Mouse (Mus musculus): ENCODE measurements around the gene Cd207.
"Not testable (repeated sequence)": the region's sequence is repeated elsewhere in the genome, so short reads cannot be mapped to it uniquely, and the experiment has no call there.

Cd207 gene

GRCm38 (mm10) chr6:83697932-83698331, 20.3 kb upstream of the Cd207 start:
- DNase-seq (ENCODE audit: low read depth, low spot score), result no peak

DNA sequence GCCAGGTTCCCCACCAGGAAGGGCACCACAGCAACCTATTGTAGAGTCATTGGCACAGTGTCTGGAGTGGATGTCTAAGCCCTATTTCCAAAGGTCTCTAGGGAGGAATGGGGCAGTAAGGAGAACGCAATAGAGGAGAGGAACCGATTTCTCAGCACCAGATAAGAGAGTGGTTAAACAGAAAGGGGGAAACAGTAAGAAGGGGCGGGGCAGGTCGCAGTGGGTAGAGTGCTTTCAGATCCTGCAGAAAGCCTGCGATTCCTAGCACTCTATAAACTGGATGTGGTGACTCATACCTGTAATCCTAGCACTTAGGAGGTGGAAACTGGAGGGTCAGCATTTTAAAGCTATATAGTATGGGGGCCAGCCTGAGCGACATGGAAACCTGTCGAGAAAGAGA, 19.0 kb upstream of the Cd207 start:
- DNase-seq (ENCODE audit: low read depth, low spot score), result no peak

DNA sequence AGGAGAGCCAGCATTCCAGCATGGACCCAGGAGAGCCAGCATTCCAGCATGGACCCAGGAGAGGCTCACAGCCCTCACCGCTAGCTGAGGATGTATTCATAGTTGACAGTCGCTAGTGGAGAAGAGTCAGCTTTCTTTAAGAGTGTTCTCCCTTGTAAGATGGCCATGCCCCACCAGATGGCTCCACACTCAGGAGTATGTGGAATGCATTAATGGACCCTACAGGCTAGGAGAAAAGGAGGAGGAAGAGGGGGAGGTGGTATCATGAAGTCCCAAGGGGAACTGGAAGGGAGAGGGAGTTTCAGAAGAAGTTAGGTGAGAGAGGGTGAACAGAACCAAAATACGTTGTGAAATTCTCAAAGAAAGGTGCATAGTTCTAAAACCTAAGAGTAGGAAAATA, 18.1 kb upstream of the Cd207 start:
- DNase-seq (ENCODE audit: low read depth, low spot score), result no peak

- DNase-seq (ENCODE audit: low read depth, low spot score), result no peak
Measured at GRCm38 (mm10) chr6:83693835-83694234, 16.2 kb upstream of the Cd207 start.

GRCm38 (mm10) chr6:83692962-83693361, 15.3 kb upstream of the Cd207 start:
- no peak for DNase-seq (ENCODE audit: low read depth, low spot score)

DNA sequence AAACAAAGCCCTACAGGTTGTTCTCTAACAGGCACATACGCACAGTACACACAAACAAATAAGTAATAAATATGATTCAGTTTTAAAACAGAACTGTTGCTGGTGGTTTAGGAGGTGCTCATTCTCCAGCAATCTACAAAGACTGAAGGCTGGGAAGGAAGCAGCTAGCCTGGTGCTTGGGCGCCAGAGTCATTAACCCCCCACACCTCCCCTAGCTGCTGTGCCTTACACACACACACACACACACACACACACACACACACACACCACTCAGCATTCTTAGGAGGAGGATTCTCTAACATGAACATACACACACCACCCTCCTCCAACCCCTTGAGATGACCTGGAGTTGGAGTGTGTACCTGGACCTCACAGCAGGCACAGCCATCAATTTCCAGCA, 13.3 kb upstream of the Cd207 start:
- DNase-seq (ENCODE audit: low read depth, low spot score), result no peak

DNA sequence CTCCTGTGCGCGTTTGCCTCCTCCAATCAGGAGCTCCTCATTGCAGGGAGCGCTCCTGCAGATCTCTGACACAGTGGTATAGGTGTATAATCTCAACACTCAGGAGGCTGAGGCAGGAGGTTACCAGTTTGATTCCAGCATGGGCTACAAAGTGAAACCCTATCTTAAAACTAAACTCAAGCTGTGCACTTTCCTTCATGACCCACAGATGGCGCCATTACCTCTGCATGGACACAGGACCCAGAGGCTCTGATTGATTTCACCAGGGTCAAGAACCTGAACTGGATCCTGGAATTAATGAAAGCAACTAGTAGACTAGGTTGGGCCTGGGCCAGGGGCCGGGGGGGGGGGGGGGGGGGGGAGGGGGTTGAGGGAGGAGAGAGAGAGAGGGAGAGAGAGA, 12.6 kb upstream of the Cd207 start:
- no peak for DNase-seq (ENCODE audit: low read depth, low spot score)

GRCm38 (mm10) chr6:83689374-83689773, 11.7 kb upstream of the Cd207 start:
- no peak for DNase-seq (ENCODE audit: low read depth, low spot score)

- peak; percentile 50 for DNase-seq (ENCODE audit: low read depth, low spot score)
Measured at GRCm38 (mm10) chr6:83673395-83673794, 4.3 kb downstream of the Cd207 start.

DNA sequence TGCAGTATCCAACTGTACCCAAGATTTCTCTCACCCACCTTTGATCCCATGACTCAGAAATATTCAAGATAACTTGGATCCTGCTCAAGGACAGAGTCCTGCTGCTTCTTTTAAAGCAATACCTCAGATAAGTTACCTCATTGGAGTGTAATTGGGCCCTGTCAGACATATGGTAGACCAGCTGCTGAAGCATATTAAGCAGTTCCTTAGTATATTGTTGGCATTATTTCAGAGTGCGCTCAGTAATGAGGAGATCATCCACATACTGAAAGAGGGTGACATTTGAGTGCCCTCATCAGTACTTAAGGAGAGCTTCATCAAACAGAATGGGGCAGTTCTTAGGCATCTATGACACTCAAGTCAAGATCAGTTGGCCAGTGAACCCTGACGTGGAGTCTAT, 12.6 kb downstream of the Cd207 start:
- DNase-seq (ENCODE audit: low read depth, low spot score), result no peak

DNA sequence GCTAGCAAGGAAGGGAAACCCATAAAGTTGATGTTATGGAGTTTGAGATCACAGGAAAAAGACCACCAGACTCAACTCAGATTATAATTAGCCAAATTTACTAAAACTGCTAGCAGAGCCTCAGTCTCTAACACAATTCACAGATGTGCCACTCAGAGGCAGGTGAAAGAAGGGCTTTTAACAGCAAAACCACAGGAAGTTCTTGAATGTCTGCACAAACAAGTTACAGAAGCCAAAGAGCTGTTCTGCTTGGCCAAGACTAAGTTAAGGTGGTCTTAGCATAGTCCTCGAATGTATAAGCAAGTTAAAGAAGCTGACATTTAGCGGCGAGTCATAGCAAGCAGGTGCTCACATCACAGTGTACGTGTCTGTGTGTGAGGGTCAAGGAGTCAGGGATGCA, 16.8 kb downstream of the Cd207 start:
- no peak for DNase-seq (ENCODE audit: low read depth, low spot score)

- no peak for DNase-seq (ENCODE audit: low read depth, low spot score)
Measured at GRCm38 (mm10) chr6:83656087-83656486, 21.6 kb downstream of the Cd207 start, which contains the start of gene Clec4f. Gene Clec4f, minus strand, starts transcription at chr6:83656187.

GRCm38 (mm10) chr6:83646715-83647114, 30.9 kb downstream of the Cd207 start:
- no peak for DNase-seq (ENCODE audit: low read depth, low spot score)

DNA sequence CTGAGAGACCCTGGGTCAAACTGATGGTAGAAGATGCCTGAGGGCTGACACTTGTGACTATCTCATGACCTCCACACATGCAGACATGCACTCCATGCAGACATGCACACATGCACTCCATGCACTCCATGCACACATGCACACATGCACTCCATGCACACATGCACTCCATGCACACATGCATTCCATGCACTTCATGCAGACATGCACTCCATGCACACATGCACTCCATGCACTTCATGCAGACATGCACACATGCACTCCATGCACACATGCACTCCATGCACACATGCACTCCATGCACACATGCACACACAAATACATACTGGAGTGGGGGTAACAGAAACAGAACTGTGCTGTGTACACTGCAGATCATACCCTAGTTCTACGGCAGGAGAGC, 42.3 kb downstream of the Cd207 start:
- DNase-seq (ENCODE audit: low read depth, low spot score), result no peak

DNA sequence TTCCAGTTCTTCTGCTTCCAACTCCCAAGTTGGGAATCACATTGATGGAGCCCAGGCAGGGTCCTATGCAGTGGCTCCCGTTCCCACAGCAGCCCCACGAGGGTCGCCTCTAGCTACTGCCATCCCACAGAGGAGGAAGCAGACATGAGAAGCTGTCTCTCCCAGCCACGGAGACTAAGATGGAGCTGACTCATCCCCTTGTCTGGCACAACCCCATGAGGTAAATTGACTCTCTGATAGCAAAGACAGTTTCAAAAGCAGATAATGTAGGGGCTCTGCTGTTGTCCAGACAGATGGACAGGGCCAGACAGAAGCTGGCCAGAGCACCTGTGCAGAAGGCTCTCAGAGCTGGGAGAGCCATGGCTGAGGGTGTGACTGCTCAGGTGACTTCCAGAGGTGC, 43.0 kb downstream of the Cd207 start:
- not testable (repeated sequence) for DNase-seq (ENCODE audit: low read depth, low spot score)

- not testable (repeated sequence) for DNase-seq (ENCODE audit: low read depth, low spot score)
Measured at GRCm38 (mm10) chr6:83634106-83634505, 43.6 kb downstream of the Cd207 start.

DNA sequence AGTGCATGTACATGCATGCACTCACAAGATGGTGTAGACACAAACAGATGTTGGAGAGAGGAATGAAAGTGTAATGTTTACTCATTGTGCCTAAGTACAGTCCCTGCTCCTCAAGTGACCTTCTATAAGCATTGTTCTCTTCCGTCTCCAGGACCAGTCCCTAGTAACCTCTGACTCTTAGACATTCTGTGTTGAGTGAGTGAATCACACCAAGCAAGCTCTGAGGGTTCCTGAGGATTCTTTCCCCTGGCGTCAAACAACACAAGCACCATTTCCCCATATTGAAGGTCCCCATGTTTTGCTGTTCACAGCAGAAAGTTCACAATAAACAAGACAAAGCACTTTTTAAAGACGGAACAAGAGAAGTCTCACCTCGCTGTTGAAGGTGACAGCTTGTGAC, 45.8 kb downstream of the Cd207 start:
- DNase-seq (ENCODE audit: low read depth, low spot score), result no peak

DNA sequence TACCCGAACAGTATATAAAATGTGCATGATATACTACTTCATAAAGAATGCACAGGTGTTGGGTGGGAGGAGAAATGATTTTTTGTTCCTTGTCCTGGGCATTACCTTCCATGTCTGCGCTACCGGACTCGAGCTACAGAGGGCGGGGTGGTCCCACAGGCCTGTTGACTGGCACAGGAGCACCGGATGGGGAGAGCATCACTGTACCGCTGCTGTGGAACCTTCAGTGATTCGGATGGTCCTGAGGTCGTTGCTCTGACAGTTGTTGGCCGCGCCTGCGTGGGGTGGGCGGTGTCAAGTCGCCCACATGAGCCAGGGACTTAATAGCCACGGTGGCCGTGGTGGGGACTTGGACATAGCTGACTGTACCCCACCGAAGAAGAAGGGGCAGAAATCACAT, 50.9 kb downstream of the Cd207 start:
- no peak for DNase-seq (ENCODE audit: low read depth, low spot score)

Measured in brain, embryonic 18.5 days (tissue).